Mouse (Mus musculus) cortical plate, adult 2 months (tissue): ENCODE data around the gene Mtrex. TPM values are rescaled to one million over a fixed set of nuclear protein-coding genes. Genes with fewer than 3 reads are reported as not detected.

ENCODE experiments used
- H3K27ac ChIP-seq: fragments of 200-500 bp; 2 replicates; pipeline ENCODE4 v1.5.1; 2012; ENCODE audit warnings: low read length, control low read depth, inconsistent platforms; ENCODE audit not compliant: insufficient read depth
- H3K4me1 ChIP-seq: fragments of 200-500 bp; 2 replicates; pipeline ENCODE4 v1.6.1; 2011; ENCODE audit warnings: low read length; ENCODE audit not compliant: control insufficient read depth, insufficient read depth
- H3K4me3 ChIP-seq: fragments of 200-500 bp; 2 replicates; pipeline ENCODE4 v1.5.1; 2011; ENCODE audit warnings: mild to moderate bottlenecking, low read length, control low read depth; ENCODE audit not compliant: insufficient read depth
- CTCF ChIP-seq: fragments of 200-500 bp; IDR thresholded peaks from 2 replicates; pipeline ENCODE4 v1.5.1; 2011; ENCODE audit warnings: mild to moderate bottlenecking, control low read depth, low read length; ENCODE audit not compliant: insufficient read depth; ENCODE audit errors: extremely low read depth
- POLR2A ChIP-seq: fragments of 200-500 bp; IDR thresholded peaks from 2 replicates; pipeline ENCODE4 v1.6.1; 2011; ENCODE audit warnings: mild to moderate bottlenecking, low read length, control low read depth; ENCODE audit not compliant: insufficient read depth; ENCODE audit errors: extremely low read depth
- polyA plus RNA-seq: library from polyadenylated mRNA; depleted of rRNA; stranded (reverse); fragments of >200 nt; gene quantifications from 2 replicates; pipeline ENCODE4 v1.2.3, GENCODE M21; 2012

The Mtrex gene
- polyA plus RNA-seq, 1 experiment, result 34.7 TPM

DNA sequence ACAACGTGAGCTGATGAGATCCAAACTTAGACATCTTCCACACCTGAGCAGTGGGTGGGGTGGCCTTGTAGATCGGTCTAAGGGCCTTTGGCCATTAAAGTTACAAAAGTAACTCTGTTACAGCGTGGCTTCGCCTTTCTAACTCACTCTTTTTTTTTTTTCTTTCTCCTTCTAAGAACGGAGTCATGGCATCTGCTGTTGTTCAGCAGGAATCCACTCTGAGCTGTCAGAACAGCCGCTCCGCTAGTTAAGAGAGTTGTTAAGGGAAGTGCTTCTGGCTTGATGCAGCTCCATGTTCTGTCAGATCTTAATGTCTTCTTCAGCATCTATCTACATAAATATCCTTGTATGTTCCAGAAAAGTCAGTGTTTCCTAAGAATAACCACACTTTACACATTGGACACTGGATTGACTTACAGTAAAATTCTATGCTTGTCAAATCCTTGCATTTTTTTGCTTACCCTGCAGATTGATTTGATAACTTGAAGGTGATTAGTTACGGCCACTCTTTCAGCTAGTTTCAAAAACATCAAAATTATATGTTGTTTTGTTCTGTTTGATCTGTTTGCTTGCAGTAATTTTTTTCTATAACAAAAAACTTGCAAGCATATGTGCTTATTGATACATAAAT, 955 bp upstream of the Mtrex start:
- H3K4me1 ChIP-seq, result peaks cover 8% of the 10 kb centered on the region
- H3K4me3 ChIP-seq, result peak overlapping the region; percentile 88
- no peak overlapping the region for H3K27ac ChIP-seq
- no peak for TF ChIP-seq CTCF
- no peak for TF ChIP-seq POLR2A

DNA sequence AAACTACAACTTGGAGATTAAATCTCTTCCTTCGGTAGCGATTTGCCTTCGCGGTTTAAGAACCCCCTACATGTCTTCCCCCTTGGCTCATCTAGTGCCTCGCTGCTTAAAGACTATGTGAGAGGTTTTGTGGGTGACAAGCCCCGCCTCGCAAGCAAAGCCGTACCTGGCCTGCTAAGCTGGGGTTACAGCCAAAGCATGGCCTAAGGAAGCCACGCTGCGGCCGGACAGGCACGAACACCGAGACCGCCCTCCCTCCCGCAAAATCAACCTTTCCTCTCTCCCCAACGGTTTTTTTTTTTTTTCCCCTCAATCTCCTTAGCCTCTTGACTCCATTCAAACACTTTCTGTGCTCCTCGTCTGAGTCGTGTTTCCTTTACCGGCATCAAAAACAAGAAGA, 402 bp downstream of the Mtrex start:
- H3K27ac ChIP-seq, result no peak overlapping the region
- TF ChIP-seq CTCF (no peak), POLR2A (no peak)

DNA sequence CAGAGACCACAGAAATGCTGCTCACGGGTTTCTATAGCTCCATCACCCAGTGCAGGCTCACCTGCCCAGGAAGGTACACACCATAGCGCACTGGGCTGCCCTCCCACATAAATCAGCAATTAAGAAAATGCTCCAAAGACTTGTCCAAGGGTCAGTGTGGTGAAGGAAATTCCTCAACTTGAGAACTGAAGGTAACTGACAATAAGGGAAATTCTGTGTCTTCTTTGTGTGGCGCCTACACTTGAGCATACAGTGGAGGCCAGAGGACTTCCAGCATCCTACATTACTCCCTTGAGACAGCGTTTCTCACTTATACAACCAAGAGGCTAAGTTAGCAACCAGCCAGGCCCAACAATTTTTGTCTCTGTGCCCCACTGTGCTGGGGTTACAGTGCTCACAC, 1.2 kb downstream of the Mtrex start:
- Histone ChIP-seq H3K4me3 (peak overlapping the region; percentile 88), H3K4me1 (peaks cover 8% of the 10 kb centered on the region), H3K27ac (no peak overlapping the region)
- TF ChIP-seq CTCF (no peak), POLR2A (no peak)

More for the DNA sequence above, 402 bp downstream of the Mtrex start:
- Histone ChIP-seq H3K4me1 (peaks cover 8% of the 10 kb centered on the region), H3K4me3 (peak overlapping the region; percentile 88)

DNA sequence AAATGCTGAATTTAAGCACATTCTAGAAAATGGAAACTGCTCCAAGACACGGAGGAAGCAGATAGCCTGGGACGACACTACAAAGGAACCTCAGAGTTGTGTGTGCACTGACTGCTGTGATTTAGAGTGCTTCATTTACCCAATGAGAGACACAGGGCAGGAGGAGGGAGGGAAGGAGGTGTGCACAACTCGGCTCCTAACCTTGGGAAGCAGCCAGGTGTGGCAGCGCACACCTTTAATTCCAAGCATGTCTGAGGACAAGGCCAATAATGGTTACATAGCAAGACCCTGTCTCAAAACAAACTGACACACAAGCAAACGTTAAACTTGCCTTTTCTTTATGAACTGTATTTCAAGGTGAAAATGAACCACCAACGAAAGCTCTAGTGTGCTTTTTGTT, 1.9 kb downstream of the Mtrex start:
- H3K4me3 ChIP-seq, result no peak overlapping the region
- H3K27ac ChIP-seq, result no peak overlapping the region
- peaks cover 8% of the 10 kb centered on the region for H3K4me1 ChIP-seq
- TF ChIP-seq CTCF (no peak), POLR2A (no peak)

DNA sequence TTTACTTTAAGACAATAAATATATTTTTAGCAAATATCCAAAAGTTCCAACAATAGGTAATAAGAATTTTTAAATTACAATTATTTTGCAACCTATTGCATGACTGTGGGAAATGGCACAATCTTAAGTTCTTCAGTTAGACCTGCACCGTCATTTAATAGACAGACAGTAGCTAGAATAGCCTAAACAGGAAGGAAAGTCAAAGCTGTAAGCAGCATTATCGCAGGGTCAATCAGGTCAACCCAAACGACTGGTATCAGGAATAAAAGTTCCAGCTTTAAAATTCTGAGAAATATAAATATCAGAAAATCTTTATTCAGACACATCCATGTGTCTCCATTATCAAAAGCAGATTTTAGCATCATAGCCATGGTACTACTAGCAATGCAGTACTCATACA, 6.3 kb downstream of the Mtrex start:
- no peak for TF ChIP-seq CTCF
- no peak for TF ChIP-seq POLR2A

DNA sequence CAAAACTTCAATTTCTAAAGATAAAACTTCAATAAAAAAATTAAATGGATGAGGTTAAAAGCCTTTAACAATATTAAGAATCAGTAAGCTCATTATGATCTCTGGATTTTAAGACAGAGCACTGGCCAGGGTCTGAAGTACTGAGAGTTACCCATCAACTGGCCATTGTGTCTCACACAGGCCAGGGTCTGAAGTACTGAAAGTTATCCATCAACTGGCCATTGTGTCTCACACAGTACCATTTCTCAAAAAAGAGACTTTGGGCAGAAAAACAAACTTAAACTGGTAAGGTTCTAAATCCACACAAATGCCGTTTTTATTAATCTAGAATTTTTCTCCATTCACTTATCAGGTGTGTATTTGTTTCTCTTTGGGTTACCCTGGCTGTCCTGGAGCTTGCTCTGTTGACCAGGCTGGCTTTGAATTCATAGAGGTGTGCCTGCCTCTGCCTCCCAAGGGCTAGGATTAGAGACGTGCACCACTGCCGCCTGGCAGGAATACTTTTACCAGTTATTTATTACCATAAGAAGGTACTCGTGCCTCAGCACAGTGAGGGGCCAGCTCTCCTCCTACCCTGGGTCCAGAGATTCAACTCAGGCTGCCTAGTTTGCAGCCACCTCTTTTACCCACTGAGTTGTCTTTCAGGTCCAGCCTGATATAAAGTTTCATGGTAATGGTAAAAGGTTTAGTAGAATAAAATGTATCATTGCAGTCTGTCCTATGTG, 7.9 kb downstream of the Mtrex start:
- H3K4me3 ChIP-seq, result no peak overlapping the region
- no peaks in the 10 kb centered on the region for H3K4me1 ChIP-seq
- TF ChIP-seq CTCF, result no peak
- TF ChIP-seq POLR2A, result no peak
- no peak overlapping the region for H3K27ac ChIP-seq

More for the DNA sequence above, 6.3 kb downstream of the Mtrex start:
- peaks cover 5% of the 10 kb centered on the region for H3K4me1 ChIP-seq
- H3K27ac ChIP-seq, result no peak overlapping the region
- no peak overlapping the region for H3K4me3 ChIP-seq

DNA sequence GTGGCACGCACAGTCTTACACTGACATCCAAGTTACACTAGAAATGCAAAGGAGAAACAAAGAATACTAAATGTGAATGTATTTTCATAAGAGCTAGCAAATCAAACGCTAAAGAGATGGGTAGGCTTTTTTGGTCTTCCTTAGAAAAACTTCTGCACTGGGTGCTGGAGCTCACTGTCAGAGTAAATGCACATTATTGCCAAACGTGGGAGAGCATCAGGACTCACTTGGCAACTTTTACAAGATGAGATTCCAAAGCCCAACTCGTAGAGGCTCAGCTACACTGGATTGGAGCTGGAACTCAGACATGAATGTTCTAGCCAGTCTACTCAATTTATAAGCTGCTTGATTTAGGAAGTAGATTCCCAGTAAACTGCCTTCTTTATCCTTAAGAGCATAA, 16.8 kb downstream of the Mtrex start:
- H3K27ac ChIP-seq, result no peak overlapping the region
- TF ChIP-seq POLR2A (no peak), CTCF (no peak)
- H3K4me3 ChIP-seq, result no peak overlapping the region
- H3K4me1 ChIP-seq, result no peaks in the 10 kb centered on the region

DNA sequence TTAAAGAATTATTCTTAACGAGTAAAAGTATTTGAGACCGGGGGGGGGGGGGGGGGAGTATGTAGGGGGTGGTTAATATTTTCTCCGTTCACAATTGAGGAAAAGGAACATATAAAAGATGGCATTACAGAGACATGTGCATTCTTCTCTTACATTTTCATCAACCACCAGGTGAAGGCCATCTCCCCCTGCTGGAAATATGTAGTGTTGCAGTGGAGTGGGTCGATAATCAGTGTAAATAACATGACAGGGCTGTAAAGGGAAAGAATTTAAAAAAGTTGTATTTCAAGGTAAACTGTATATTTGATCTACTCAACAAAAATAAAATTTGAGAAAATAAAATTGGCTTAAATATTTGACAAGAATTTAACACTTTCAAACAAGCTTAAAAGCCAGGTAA, 17.5 kb downstream of the Mtrex start:
- no peaks in the 10 kb centered on the region for H3K4me1 ChIP-seq
- no peak overlapping the region for H3K4me3 ChIP-seq
- no peak overlapping the region for H3K27ac ChIP-seq
- TF ChIP-seq POLR2A, result no peak
- peak; percentile 47; the same call in 1 of the 2 replicates for TF ChIP-seq CTCF

DNA sequence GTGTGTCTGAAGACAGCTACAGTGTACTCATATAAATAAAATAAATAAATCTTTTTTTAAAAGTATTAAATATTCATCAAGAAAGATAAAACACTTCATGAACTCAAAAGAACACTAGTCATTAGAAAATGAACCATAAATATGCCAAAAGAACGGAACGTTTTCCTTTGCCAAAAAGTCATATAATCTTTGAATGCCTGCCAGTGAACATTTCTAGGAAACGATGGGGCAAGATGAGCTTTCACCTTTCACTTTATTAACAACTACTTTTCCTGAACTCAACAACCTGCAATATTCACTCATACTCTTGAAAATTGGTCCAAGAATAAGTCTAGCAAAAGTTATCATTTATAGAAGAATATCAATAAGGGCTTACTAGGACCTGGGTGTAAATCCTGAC, 25.0 kb downstream of the Mtrex start:
- no peaks in the 10 kb centered on the region for H3K4me1 ChIP-seq
- TF ChIP-seq POLR2A, result no peak
- no peak for TF ChIP-seq CTCF
- H3K27ac ChIP-seq, result no peak overlapping the region
- H3K4me3 ChIP-seq, result no peak overlapping the region

DNA sequence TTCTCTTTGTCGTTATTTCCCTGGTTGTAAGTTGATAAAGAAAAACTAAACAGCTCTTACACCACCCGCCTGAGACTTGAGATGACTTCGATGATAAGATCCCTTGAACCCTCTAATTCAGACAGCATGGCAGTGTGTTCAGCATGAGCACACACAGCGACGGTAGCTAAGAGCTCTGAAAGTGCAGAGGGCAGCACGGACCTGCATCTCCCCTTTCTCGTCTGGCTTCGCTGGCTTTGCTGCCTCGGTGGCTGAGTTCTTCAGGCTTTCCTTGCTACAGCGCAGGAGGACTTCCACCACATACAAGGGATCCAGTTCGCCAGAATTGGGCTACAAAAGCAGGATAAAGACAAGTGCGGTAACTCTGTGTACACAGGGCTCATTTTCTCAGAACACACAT, 40.0 kb downstream of the Mtrex start:
- no peak overlapping the region for H3K27ac ChIP-seq
- TF ChIP-seq POLR2A (no peak), CTCF (no peak)
- H3K4me1 ChIP-seq, result no peaks in the 10 kb centered on the region
- no peak overlapping the region for H3K4me3 ChIP-seq
